Mouse (Mus musculus) embryo, embryonic 9.5 days (tissue): ENCODE data around the gene Acacb.

Source experiments
- DNase-seq: peaks from one replicate; pipeline ENCODE4 v3.0.0-alpha.2; 2017; ENCODE audit errors: extremely low spot score

Gene Acacb

DNA sequence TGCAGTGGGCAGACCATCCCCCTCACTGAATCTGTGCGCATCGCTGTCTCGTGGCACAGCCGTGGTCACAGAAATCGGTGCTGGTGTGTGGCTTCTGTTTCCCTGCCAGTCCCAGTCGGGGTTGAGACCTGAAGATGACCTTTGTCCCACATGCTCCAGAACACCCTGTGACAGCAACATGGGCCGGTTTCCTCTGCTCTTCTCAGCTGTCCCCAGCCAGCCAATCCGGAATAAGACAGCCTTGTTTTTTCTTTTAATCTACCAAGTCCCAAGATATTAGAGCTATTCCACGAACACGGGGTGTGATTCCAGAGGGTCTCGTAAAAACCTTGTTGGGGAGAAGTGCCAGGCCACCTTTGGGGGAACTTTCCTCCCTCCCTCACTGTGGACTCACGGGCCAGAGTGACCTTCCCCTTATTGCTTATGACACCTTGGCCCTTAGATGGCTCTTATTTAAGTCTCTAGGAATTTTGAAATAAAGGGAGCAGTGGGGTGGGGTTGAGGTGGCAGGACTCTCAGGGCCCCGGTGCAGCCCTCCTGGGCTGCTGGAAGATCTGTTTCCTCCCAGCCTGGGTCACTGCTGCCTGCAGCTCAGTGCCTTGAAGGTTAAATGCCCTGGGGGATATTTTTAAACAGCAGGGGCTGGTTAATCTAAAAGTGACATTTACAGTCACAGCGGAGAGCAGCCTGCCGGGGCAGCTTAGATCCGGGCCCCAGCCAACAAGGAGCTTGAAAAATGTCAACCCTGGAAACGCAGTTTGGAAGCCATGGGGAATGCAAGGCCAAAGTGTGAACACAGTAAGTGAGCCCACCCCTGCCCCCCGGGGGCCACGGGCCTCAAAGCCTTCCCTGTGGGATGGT lies at the start of gene Acacb:
Gene Acacb (plus strand): TSS at position 508 of the 861 bp plus-strand sequence.
- DNase-seq, result no peak

DNA sequence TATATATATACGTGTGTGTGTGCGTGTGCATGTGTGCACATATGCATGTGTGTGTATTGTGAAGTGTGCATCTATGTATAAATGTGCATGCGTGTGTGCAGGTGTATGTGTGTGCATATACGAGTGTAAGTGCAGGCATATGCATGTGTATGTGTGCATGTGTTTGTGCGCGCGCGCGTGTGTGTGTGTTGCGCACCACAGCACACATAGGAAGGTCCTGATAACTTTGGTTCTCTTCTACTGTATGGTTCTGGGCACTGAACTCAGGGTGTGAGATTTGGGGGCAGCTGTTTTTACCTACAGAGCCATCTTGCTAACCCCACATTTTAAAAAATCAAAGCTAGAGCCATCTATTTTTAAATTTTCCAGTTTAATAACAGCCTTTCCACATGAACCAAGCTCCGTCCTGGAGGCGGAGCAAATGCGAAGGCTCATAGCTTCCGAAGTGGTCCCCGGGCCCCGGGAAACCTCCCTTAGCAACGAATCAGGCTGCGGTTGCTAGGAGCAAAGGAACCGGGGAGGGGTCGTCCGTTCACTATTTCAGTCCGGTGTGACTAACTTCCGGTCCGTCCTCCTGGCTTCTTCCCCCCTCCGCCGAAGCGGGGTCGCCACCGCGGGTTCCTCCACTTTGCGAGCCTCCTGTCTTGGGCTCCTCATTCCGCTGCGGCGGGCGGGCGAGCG lies 46.5 kb upstream of the Acacb start:
- DNase-seq, result peak; percentile 94

DNA sequence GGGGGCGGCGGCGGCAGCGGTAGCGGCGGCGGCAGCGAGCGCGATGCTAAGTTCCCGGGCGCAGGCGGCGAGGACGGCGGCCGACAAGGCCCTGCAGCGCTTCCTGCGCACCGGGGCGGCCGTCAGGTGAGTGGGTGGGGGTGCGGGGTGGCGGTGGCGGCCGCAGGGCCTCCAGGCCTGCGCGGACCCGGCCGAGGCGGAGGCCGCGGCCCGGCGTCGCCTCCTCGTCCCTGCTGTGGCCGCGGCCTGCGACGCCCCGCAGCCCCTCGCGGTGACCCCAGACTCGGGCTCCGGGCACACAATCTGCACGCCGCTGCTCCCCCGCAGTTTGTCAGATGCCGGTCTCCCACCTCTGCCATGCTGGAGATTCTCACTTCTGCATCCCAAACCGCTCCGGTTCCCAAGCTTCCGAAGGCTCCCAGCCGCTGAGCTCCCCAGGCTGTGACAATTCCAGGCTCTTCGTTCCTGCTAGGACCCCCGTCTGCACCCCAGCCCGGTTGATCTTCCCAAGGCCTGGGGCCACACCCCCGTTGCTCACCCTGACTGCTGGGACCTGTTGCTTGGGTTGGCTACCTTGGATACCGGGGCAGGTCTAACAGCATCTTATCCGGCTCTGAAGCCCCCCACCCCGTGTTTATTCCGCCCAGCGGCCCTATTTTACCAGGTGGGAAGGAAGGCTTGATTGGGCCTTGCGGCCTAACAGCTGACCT lies 45.8 kb upstream of the Acacb start:
- DNase-seq, result no peak

GRCm38 (mm10) chr5:114101873-114102272 lies 44.5 kb upstream of the Acacb start:
- no peak for DNase-seq

- DNase-seq, result no peak
Observed at GRCm38 (mm10) chr5:114102807-114103206, 43.5 kb upstream of the Acacb start.

GRCm38 (mm10) chr5:114106391-114106935 lies 39.9 kb upstream of the Acacb start:
- DNase-seq, result no peak

- no peak for DNase-seq
Observed at GRCm38 (mm10) chr5:114113334-114113733, 33.0 kb upstream of the Acacb start.

DNA sequence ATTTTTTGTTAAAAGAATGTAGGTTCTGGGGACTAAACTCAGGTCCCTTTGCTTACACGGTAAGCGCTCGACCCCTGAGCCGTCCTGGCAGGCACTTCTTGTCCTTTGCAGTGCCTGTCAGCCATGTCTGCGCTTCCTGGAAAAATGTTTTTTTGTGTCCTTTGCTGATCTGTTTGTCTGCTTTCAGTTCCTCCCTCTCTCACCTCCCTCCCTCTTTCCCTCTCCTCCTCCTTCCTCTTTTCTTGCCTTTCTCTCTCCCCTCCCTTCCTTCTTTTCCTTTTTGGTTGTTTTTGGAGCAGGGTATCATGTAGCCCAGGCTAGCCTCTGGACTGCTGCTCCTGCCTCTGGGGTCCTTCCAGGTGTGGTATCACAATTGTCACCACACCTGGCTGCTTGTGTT lies 31.3 kb upstream of the Acacb start:
- no peak for DNase-seq

- DNase-seq, result no peak
Observed at GRCm38 (mm10) chr5:114116586-114116985, 29.7 kb upstream of the Acacb start.

- DNase-seq, result no peak
Observed at GRCm38 (mm10) chr5:114119806-114120205, 26.5 kb upstream of the Acacb start.

DNA sequence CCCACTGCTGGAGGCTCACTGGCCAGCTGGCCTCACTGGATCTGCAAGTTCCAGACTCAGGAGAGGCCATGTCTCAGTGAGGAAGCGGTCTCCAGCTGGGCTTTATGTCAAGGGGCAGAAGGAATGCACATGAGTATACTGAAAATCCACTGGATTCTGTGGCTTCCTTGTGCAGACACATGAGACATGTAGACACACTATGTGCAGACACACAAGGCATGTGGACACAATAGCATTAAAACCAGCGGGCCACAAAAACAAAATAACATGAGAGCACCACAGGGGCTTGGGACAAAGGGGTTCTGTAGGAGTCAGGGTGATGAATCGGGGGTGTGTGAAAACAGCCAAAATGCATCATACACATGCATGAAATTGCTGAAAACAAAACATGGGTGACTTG lies 20.3 kb upstream of the Acacb start:
- no peak for DNase-seq

DNA sequence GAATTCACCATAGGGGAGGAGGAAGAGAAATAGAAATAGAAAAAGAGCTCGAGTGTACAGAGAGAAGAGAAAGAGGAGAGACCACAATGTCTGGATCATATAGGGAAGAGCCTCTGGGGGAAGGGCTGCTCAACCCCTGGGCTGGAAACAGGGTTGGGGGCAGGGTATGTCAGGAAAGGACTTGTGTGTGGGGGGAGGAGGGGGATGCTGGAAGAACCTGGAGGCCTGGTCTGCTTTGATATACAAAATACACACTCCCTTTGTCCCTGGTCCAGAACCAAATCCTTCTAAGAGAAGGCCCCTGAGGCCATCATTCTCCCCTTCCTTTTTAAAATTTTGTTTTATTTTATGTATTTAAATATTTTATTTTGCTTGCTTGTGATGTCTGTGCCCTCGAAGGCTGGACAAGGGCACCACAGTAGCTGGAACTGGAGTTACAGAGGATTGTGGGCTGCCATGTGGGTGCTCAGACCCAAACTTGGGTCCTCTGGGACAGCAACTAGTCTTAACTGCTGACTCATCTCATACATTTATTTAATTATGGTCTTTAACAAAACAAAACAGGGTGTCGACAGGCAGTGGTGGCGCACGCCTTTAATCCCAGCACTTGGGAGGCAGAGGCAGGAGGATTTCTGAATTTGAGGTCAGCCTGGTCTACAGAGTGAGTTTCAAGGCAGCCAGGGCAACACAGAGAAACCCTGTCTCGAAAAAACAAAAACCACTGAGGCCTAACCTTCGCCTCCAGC lies 19.7 kb upstream of the Acacb start:
- no peak for DNase-seq

GRCm38 (mm10) chr5:114127374-114128349 lies 18.7 kb upstream of the Acacb start, which contains the start of gene Alkbh2:
TSS of gene Alkbh2 (minus strand) at chr5:114128218.
- DNase-seq, result peak; percentile 95

GRCm38 (mm10) chr5:114129550-114130210 lies 16.7 kb upstream of the Acacb start:
- DNase-seq, result no peak

- peak; percentile 86 for DNase-seq
Observed at GRCm38 (mm10) chr5:114130211-114130605, 16.1 kb upstream of the Acacb start, which contains the start of gene Ung. TSS of gene Ung (plus strand) at chr5:114130386.

DNA sequence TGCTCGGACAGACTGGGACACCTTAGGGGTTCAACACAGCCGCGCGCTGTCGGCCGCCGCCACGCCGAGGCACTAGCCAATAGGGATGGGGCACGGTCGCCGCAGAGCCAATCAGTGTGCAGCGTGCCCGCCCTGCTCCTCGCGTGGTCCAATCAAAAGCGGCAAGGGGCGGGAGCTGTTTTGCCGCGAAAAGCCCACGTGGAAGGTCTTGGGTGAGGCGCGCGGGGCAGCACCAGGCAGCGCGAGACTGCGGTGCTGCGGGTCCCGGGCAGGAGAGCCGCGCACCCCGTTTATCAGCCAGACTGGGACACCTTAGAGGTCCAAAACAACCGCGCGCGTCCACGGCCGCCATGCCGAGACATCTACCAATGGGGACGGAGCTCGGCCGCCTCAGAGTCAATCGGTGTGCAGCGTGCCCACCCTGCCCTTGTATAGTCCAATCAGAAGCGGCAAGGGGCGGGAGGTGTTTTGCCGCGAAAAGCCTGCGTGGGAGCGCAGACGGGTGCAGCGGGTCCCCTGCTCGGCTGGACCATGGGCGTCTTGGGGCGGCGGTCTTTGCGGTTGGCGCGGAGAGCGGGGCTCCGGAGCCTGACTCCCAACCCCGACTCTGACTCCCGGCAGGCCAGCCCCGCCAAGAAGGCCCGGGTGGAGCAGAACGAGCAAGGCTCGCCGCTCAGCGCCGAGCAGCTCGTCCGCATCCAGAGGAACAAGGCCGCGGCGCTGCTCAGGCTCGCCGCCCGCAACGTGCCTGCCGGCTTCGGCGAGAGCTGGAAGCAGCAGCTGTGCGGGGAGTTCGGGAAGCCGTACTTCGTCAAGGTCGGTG lies 15.4 kb upstream of the Acacb start:
- DNase-seq, result peak; percentile 94

DNA sequence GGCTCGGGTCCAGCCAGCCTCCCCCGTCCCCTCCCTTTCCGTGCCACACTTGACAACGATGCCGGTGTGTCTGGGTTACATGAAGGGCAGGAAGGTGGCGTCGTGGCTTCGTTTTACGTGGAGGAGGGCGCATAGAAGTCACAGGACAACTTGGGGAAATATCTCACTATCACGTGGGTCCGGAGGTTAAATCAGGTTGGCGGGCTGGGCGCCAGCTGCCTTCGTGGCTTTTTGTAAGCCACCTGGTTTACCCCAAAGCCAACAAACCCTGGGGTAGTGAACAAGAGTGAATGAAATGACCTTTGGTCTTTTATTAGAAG lies 14.9 kb upstream of the Acacb start:
- DNase-seq, result peak; percentile 50

DNA sequence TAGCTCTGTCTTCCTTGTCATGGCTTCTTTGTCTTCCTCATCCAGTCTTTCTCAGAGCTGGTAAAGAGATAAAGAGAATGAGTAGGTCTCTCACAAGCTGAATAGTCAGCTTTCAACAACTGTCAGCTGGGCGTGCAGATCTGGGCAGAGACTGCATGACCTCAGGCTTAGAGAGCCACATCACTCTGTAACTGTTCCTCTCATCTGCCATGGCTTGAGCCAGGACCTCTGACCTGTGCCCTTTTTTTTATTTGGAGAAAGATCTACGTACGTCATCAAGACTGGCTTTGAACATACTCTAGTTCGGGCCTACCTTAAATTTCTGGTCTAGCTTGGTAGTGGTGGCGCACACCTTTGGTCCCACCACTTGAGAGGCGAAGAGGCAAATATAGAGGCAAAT lies 13.5 kb upstream of the Acacb start:
- DNase-seq, result no peak

- peak; percentile 29 for DNase-seq
Observed at GRCm38 (mm10) chr5:114134091-114134534, 12.2 kb upstream of the Acacb start.
